Mouse (Mus musculus) midbrain, postnatal 0 days (tissue): ENCODE data around the gene Iars. TPM values are rescaled to one million over a fixed set of nuclear protein-coding genes. Genes with fewer than 3 reads are reported as not detected.
A peak's percentile ranks its signal among the peaks of the same experiment; 100 is the strongest.

Experiments used
- ATAC-seq: fragments of 200-750 bp; cut with Nextera tagmentation; 2 replicates; pipeline ENCODE4 v1.8.0; 2017; ENCODE audit warnings: moderate number of reproducible peaks, mild to moderate bottlenecking, moderate TSS enrichment, moderate library complexity; ENCODE audit not compliant: low FRiP score
- DNase-seq: peaks from one replicate; pipeline ENCODE4 v3.0.0-alpha.2; 2015; ENCODE audit warnings: low spot score
- H3K27ac ChIP-seq: fragments of 300-500 bp; sonication (generic); 2 replicates; pipeline ENCODE4 v1.5.1; 2014; ENCODE audit warnings: low read depth, mild to moderate bottlenecking, low read length, mixed read lengths
- H3K27me3 ChIP-seq: fragments of 300-500 bp; sonication (generic); 2 replicates; pipeline ENCODE4 v1.6.1; 2014; ENCODE audit warnings: low read length, control low read depth, mixed read lengths; ENCODE audit not compliant: insufficient read depth
- H3K36me3 ChIP-seq: fragments of 300-500 bp; sonication (generic); 2 replicates; pipeline ENCODE4 v1.6.1; 2014; ENCODE audit warnings: low read length, control low read depth, mixed read lengths; ENCODE audit not compliant: insufficient read depth
- H3K4me1 ChIP-seq: fragments of 300-500 bp; sonication (generic); 2 replicates; pipeline ENCODE4 v1.6.1; 2014; ENCODE audit warnings: mild to moderate bottlenecking, control low read depth, antibody characterized with exemption, low read length, mixed read lengths; ENCODE audit not compliant: insufficient read depth
- H3K4me2 ChIP-seq: fragments of 300-500 bp; sonication (generic); 2 replicates; pipeline ENCODE4 v1.6.1; 2014; ENCODE audit warnings: low read depth, mild to moderate bottlenecking, low read length, mixed read lengths; ENCODE audit not compliant: poor library complexity, severe bottlenecking
- H3K4me3 ChIP-seq: fragments of 300-500 bp; sonication (generic); 2 replicates; pipeline ENCODE4 v1.5.1; 2014; ENCODE audit warnings: low read depth, mild to moderate bottlenecking, low read length, moderate library complexity
- H3K9ac ChIP-seq: fragments of 300-500 bp; sonication (generic); replicated peaks from 2 replicates; pipeline ENCODE4 v1.6.1; 2014; ENCODE audit warnings: mild to moderate bottlenecking, low read length, moderate library complexity, mixed read lengths; ENCODE audit not compliant: poor library complexity, severe bottlenecking
- H3K9me3 ChIP-seq: fragments of 300-500 bp; sonication (generic); 2 replicates; pipeline ENCODE4 v1.6.1; 2016; ENCODE audit warnings: low read length, control low read depth
- CTCF ChIP-seq: IDR thresholded peaks from 2 replicates; pipeline ENCODE4 v1.5.1; 2016; ENCODE audit warnings: antibody characterized with exemption, mild to moderate bottlenecking
- WGBS: fragments of 180-500 bp; shearing (Covaris S2); extraction: QIAGEN DNeasy Blood & Tissue Kit; methylation state at CpG from one replicate; pipeline ENCODE4 v1.1.7; 2014; 5-methylcytosine and 5-hydroxymethylcytosine counted together
- polyA plus RNA-seq: library from polyadenylated mRNA; unstranded; fragments of >200 nt; fragmentation: Nextera tagmentation; extraction: Ambion mirVana; gene quantifications from 2 replicates; pipeline ENCODE4 v1.2.1, GENCODE M21; 2015
- total RNA-seq: library from RNA; depleted of rRNA; stranded (reverse); fragments of >200 nt; gene quantifications from 2 replicates; pipeline ENCODE4 v1.2.3, GENCODE M21; 2014

The Iars gene
- total and polyA plus RNA-seq, 2 experiments from 2014 or later, result 19.8 to 33.4 TPM

- Histone ChIP-seq H3K9me3 (no peaks in the 10 kb centered on the region), H3K27me3 (no peaks in the 10 kb centered on the region), H3K36me3 (no peaks in the 10 kb centered on the region), H3K4me2 (no peak overlapping the region), H3K27ac (no peak overlapping the region), H3K4me3 (no peak overlapping the region), H3K4me1 (no peaks in the 10 kb centered on the region), H3K9ac (no peak overlapping the region)
- DNase-seq, result no peak
- TF ChIP-seq CTCF, result no peak
- no peak for ATAC-seq
- WGBS, result 89% methylated on average over 1 of the region's 1 CpGs
Observed at GRCm38 (mm10) chr13:49646019-49646418, 35.9 kb upstream of the Iars start.

GRCm38 (mm10) chr13:49651136-49651535, 30.8 kb upstream of the Iars start:
- WGBS, result 27% methylated on average over 2 of the region's 2 CpGs
- no peaks in the 10 kb centered on the region for H3K9me3 ChIP-seq
- H3K36me3 ChIP-seq, result no peaks in the 10 kb centered on the region
- no peak for DNase-seq
- H3K4me2 ChIP-seq, result no peak overlapping the region
- H3K4me3 ChIP-seq, result no peak overlapping the region
- no peak overlapping the region for H3K9ac ChIP-seq
- no peak overlapping the region for H3K27ac ChIP-seq
- no peaks in the 10 kb centered on the region for H3K27me3 ChIP-seq
- ATAC-seq, result no peak
- TF ChIP-seq CTCF, result peak; percentile 41
- H3K4me1 ChIP-seq, result 0 out of 2 replicates have a peak, but pooled peaks cover 4% of the 10 kb centered on the region

- DNase-seq, result no peak
- Histone ChIP-seq H3K27me3 (no peaks in the 10 kb centered on the region), H3K9ac (0 out of 2 replicates have a peak overlapping the region, but pooled peaks have one; percentile 33), H3K9me3 (no peaks in the 10 kb centered on the region), H3K4me1 (0 out of 2 replicates have a peak, but pooled peaks cover 4% of the 10 kb centered on the region), H3K27ac (no peak overlapping the region), H3K4me3 (peak overlapping the region; percentile 78), H3K4me2 (peak overlapping the region; percentile 90), H3K36me3 (no peaks in the 10 kb centered on the region)
- ATAC-seq, result no peak
- no peak for TF ChIP-seq CTCF
- WGBS, result 2% methylated on average over 4 of the region's 4 CpGs
Observed at GRCm38 (mm10) chr13:49651781-49652351, 30.0 kb upstream of the Iars start.

- WGBS, result under 1% methylated on average over 68 of the region's 68 CpGs
- H3K27ac ChIP-seq, result 0 out of 2 replicates have a peak within 1 kb of the TSS, but pooled peaks have one; percentile 32
- no peaks in the 10 kb centered on the region for H3K27me3 ChIP-seq
- 0 out of 2 replicates have a peak, but pooled peaks cover 4% of the 10 kb centered on the region for H3K4me1 ChIP-seq
- H3K9me3 ChIP-seq, result no peaks in the 10 kb centered on the region
- peak within 1 kb of the TSS; percentile 90 for H3K4me2 ChIP-seq
- no peaks in the 10 kb centered on the region for H3K36me3 ChIP-seq
- TF ChIP-seq CTCF, result peak; percentile 41
- ATAC-seq, result peak; percentile 99
- DNase-seq, result peak; percentile 99
- H3K4me3 ChIP-seq, result peak within 1 kb of the TSS; percentile 78
- H3K9ac ChIP-seq, result peak within 1 kb of the TSS; percentile 65
Observed at GRCm38 (mm10) chr13:49652481-49653179, 29.3 kb upstream of the Iars start, which contains the start of the genes Cenpp and Nol8. Gene Cenpp (minus strand): TSS chr13:49652785. Gene Nol8 (plus strand): TSS chr13:49653078.

- Histone ChIP-seq H3K4me1 (0 out of 2 replicates have a peak, but pooled peaks cover 4% of the 10 kb centered on the region), H3K9me3 (no peaks in the 10 kb centered on the region), H3K27ac (0 out of 2 replicates have a peak overlapping the region, but pooled peaks have one; percentile 32), H3K36me3 (no peaks in the 10 kb centered on the region), H3K4me2 (peak overlapping the region; percentile 75), H3K4me3 (peak overlapping the region; percentile 78), H3K9ac (peak overlapping the region; percentile 65), H3K27me3 (no peaks in the 10 kb centered on the region)
- ATAC-seq (peak; percentile 89), DNase-seq (no peak)
- no peak for TF ChIP-seq CTCF
- 1% methylated on average over 16 of the region's 16 CpGs for WGBS
Observed at GRCm38 (mm10) chr13:49653180-49653541, 28.7 kb upstream of the Iars start.

- Histone ChIP-seq H3K36me3 (peaks cover 19% of the 10 kb centered on the region; the same call in 1 of the 2 replicates), H3K4me3 (no peak overlapping the region), H3K4me1 (0 out of 2 replicates have a peak, but pooled peaks cover under 1% of the 10 kb centered on the region), H3K27ac (no peak overlapping the region), H3K4me2 (no peak overlapping the region), H3K9ac (no peak overlapping the region), H3K9me3 (no peaks in the 10 kb centered on the region), H3K27me3 (no peaks in the 10 kb centered on the region)
- no peak for TF ChIP-seq CTCF
- no peak for ATAC-seq
- no peak for DNase-seq
- 94% methylated on average over 2 of the region's 2 CpGs for WGBS
Observed at GRCm38 (mm10) chr13:49677793-49678192, 4.1 kb upstream of the Iars start.
